Mouse (Mus musculus) bone marrow, adult 2 months (tissue): ENCODE measurements at regions not wholly inside any gene's neighbourhood (a gene's known extent, or its start where the extent isn't known, plus 50 kb on each side); places are given as distances from the start of the nearest gene placed in this dataset.

Experiments used
- CTCF ChIP-seq: fragments of 200-500 bp; IDR thresholded peaks from 2 replicates; pipeline ENCODE4 v1.5.1; 2011; ENCODE audit warnings: low read length, control low read depth; ENCODE audit not compliant: control insufficient read depth, insufficient read depth
- POLR2A ChIP-seq: fragments of 200-500 bp; IDR thresholded peaks from 2 replicates; pipeline ENCODE4 v1.6.1; 2011; ENCODE audit warnings: low read depth, mild to moderate bottlenecking, control low read depth, low read length, borderline replicate concordance; ENCODE audit not compliant: control insufficient read depth

DNA sequence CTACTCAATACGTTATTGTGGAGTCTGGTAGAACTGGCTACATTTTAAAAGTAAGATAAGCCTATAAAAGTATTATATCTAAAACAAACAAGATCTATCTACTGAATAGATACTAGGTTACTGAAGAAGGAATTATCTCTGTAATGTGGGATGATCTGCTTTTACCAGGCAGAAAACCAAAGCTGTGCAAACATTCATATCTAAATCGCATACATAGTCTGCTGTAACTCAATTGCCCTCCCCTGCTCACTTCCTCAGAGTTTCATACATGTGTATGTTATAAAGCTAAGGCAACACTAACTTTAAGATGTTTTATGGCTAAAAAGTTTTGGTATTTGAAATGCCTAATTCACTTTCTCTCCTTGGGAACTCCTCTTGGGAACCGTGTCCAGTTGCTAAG lies 219.0 kb downstream of the Nfkbiz start:
- TF ChIP-seq CTCF (no peak), POLR2A (no peak)
